In the genomic region with DNA sequence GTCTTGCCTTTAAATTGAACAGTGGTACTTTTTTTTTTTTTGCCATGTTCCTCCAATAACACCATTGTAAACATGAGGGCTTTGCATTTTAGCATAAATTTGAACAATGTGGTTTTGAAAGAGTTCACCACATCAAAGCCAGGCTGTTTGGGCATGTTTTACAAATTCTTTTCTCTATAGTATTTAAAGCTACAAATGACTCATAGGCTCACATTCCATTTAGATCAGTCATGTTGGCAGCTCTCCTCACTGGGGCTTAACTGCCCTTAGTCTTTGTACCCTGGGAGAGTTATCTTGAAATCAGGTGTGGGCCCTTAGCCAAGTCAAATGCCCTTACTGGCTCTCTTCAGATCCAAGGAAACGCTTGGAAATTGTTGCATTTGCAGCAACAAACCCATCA, we compare ENCODE assay signal across 10 mouse cellular contexts.
DNase-seq lines count a peak whose midpoint lies in the region; ATAC-seq and TF ChIP-seq lines count a peak whose summit lies in the region.
"Had no signal": no experiment of that assay in that cellular context is flagged by ENCODE, and none has a peak within 500 bp of the region (broad histone marks: within the 10 kb centered on the region; RNA-seq: fewer than 3 reads in every experiment).

No protein-coding gene starts in this region.

- no peaks in the 10 kb centered on the region for H3K36me3 ChIP-seq in heart, embryonic 15.5 days
- no peaks in the 10 kb centered on the region for H3K36me3 ChIP-seq in lung, embryonic 14.5 days (ENCODE audit: insufficient read depth)
- H3K36me3 ChIP-seq: hindbrain, embryonic 12.5 days had no signal

- no peaks in the 10 kb centered on the region for H3K9me3 ChIP-seq in heart, embryonic 15.5 days (replicated peaks)
- H3K9me3 ChIP-seq in lung, embryonic 14.5 days (ENCODE audit: low read depth, low read length) = no peaks in the 10 kb centered on the region
- H3K9me3 ChIP-seq: hindbrain, embryonic 12.5 days had no signal

- no peak overlapping the region for H3K4me2 ChIP-seq in heart, embryonic 15.5 days
- H3K4me2 ChIP-seq in lung, embryonic 14.5 days = no peak overlapping the region
- H3K4me2 ChIP-seq: hindbrain, embryonic 12.5 days had no signal

- ATAC-seq in heart, embryonic 15.5 days (replicated peaks; ENCODE audit: insufficient number of reproducible peaks, insufficient read depth, low FRiP score, low read depth) = peak; percentile 79
- ATAC-seq in inflammation-experienced regulatory T-cells, adult 6 months = peak; percentile 75
- ATAC-seq in lung, embryonic 14.5 days (ENCODE audit: insufficient read depth) = peak; percentile 84

- 16% methylated on average over 1 of the region's 1 CpGs for WGBS in heart, embryonic 15.5 days
- 6% methylated on average over 1 of the region's 1 CpGs for WGBS in lung, embryonic 14.5 days

- intact Hi-C loops in heart, postnatal 14 days (cut with DNase I) = no loop called here

- no peak for DNase-seq in heart, postnatal 14 days
- DNase-seq in MN1 (ENCODE audit: low spot score) = peak; percentile 66
- peak; percentile 81 for DNase-seq in lung, embryonic 14.5 days
- DNase-seq in embryo, embryonic 11 days = no peak
- DNase-seq in natural killer cell, adult 2 months (ENCODE audit: low spot score in 2 of 2) = no peak
- DNase-seq in right cerebral cortex, postnatal 14 days = no peak
- DNase-seq: cerebellum, postnatal 10 days had no signal

- H3K4me1 ChIP-seq in heart, embryonic 15.5 days (replicated peaks) = peaks cover 12% of the 10 kb centered on the region
- peaks cover 5% of the 10 kb centered on the region; the same call in 1 of the 2 replicates for H3K4me1 ChIP-seq in lung, embryonic 14.5 days (ENCODE audit: insufficient read depth)

- no peak overlapping the region for H3K9ac ChIP-seq in heart, embryonic 15.5 days
- H3K9ac ChIP-seq in lung, embryonic 14.5 days = no peak overlapping the region
- H3K9ac ChIP-seq: hindbrain, embryonic 12.5 days had no signal

- H3K27ac ChIP-seq in heart, embryonic 15.5 days = 0 out of 2 replicates have a peak overlapping the region, but pooled peaks have one; percentile 21
- peak overlapping the region; percentile 75 for H3K27ac ChIP-seq in lung, embryonic 14.5 days (ENCODE audit: low read depth)
- H3K27ac ChIP-seq: hindbrain, embryonic 12.5 days had no signal

- no peak overlapping the region for H3K4me3 ChIP-seq in heart, embryonic 15.5 days
- no peak overlapping the region for H3K4me3 ChIP-seq in lung, embryonic 14.5 days (ENCODE audit: low read depth, low read length)
- H3K4me3 ChIP-seq: hindbrain, embryonic 12.5 days had no signal

- H3K27me3 ChIP-seq in heart, embryonic 15.5 days = no peaks in the 10 kb centered on the region
- H3K27me3 ChIP-seq in lung, embryonic 14.5 days (ENCODE audit: insufficient read depth, low read length) = no peaks in the 10 kb centered on the region
- H3K27me3 ChIP-seq: hindbrain, embryonic 12.5 days had no signal

- no peak for TF ChIP-seq CTCF in lung, embryonic 14.5 days (IDR thresholded peaks at IDR 0.05; ENCODE audit: low read depth)

Comparison
In these comparisons a context has a peak if more than half of its experiments do, and no peak if none do; other contexts are left out.
1. DNase-seq: peak in MN1 (single experiment) and lung, embryonic 14.5 days (single experiment); none in heart, postnatal 14 days (0 of 2), embryo, embryonic 11 days (single experiment), natural killer cell, adult 2 months (0 of 2) and right cerebral cortex, postnatal 14 days (single experiment).
2. Peak in every context shown above with its lines, with median percentiles within 50 percentile points of each other: ATAC-seq.